Mouse (Mus musculus): ENCODE measurements at regions not wholly inside any gene's neighbourhood (a gene's known extent, or its start where the extent isn't known, plus 50 kb on each side); places are given as distances from the start of the nearest gene placed in this dataset.

GRCm38 (mm10) chr12:56426681-56427246, 81.1 kb upstream of the Mbip start:
- WGBS: 58% methylated on average over 9 of the region's 9 CpGs
- Histone ChIP-seq H3K9me3 (ENCODE audit: low read depth, low read length) (no peaks in the 10 kb centered on the region), H3K27ac (ENCODE audit: low read depth) (peak overlapping the region; percentile 82), H3K4me3 (ENCODE audit: low read depth, low read length) (no peak overlapping the region), H3K9ac (no peak overlapping the region), H3K4me1 (ENCODE audit: insufficient read depth) (no peaks in the 10 kb centered on the region; the same call in 1 of the 2 replicates), H3K4me2 (peak overlapping the region; percentile 52), H3K27me3 (ENCODE audit: insufficient read depth, low read length) (no peaks in the 10 kb centered on the region), H3K36me3 (ENCODE audit: insufficient read depth) (no peaks in the 10 kb centered on the region)
- TF ChIP-seq CTCF (IDR thresholded peaks at IDR 0.05; ENCODE audit: low read depth): no peak
- ATAC-seq (ENCODE audit: insufficient read depth): peak; percentile 83
- DNase-seq: peak; percentile 64

GRCm38 (mm10) chr12:56416106-56416505, 70.4 kb upstream of the Mbip start:
- TF ChIP-seq CTCF (IDR thresholded peaks at IDR 0.05; ENCODE audit: low read depth): no peak
- Histone ChIP-seq H3K4me3 (ENCODE audit: low read depth, low read length) (no peak overlapping the region), H3K4me1 (ENCODE audit: insufficient read depth) (0 out of 2 replicates have a peak, but pooled peaks cover 3% of the 10 kb centered on the region), H3K4me2 (no peak overlapping the region; the same call in 1 of the 2 replicates), H3K27ac (ENCODE audit: low read depth) (peak overlapping the region; percentile 84), H3K36me3 (ENCODE audit: insufficient read depth) (no peaks in the 10 kb centered on the region), H3K9ac (no peak overlapping the region), H3K27me3 (ENCODE audit: insufficient read depth, low read length) (no peaks in the 10 kb centered on the region), H3K9me3 (ENCODE audit: low read depth, low read length) (no peaks in the 10 kb centered on the region)
- no peak for ATAC-seq (ENCODE audit: insufficient read depth)
- peak; percentile 2 for DNase-seq
- 45% methylated on average over 7 of the region's 7 CpGs for WGBS

GRCm38 (mm10) chr12:56414861-56415765, 69.4 kb upstream of the Mbip start:
- no peaks in the 10 kb centered on the region for H3K9me3 ChIP-seq (ENCODE audit: low read depth, low read length)
- peak; percentile 82 for ATAC-seq (ENCODE audit: insufficient read depth)
- WGBS: 59% methylated on average over 8 of the region's 8 CpGs
- 0 out of 2 replicates have a peak, but pooled peaks cover 3% of the 10 kb centered on the region for H3K4me1 ChIP-seq (ENCODE audit: insufficient read depth)
- H3K27me3 ChIP-seq (ENCODE audit: insufficient read depth, low read length): no peaks in the 10 kb centered on the region
- H3K27ac ChIP-seq (ENCODE audit: low read depth): peak overlapping the region; percentile 84
- DNase-seq: peak; percentile 46
- no peak overlapping the region for H3K4me3 ChIP-seq (ENCODE audit: low read depth, low read length)
- no peaks in the 10 kb centered on the region for H3K36me3 ChIP-seq (ENCODE audit: insufficient read depth)
- H3K9ac ChIP-seq: no peak overlapping the region
- H3K4me2 ChIP-seq: no peak overlapping the region
- TF ChIP-seq CTCF (IDR thresholded peaks at IDR 0.05; ENCODE audit: low read depth): no peak

GRCm38 (mm10) chr12:56405658-56406057, 60.0 kb upstream of the Mbip start:
- 65% methylated on average over 5 of the region's 5 CpGs for WGBS
- H3K27ac ChIP-seq (ENCODE audit: low read depth): no peak overlapping the region
- TF ChIP-seq CTCF (IDR thresholded peaks at IDR 0.05; ENCODE audit: low read depth): no peak
- DNase-seq (no peak), ATAC-seq (ENCODE audit: insufficient read depth) (no peak)
- no peaks in the 10 kb centered on the region for H3K36me3 ChIP-seq (ENCODE audit: insufficient read depth)
- no peaks in the 10 kb centered on the region for H3K27me3 ChIP-seq (ENCODE audit: insufficient read depth, low read length)
- H3K4me3 ChIP-seq (ENCODE audit: low read depth, low read length): no peak overlapping the region
- H3K4me2 ChIP-seq: no peak overlapping the region
- no peak overlapping the region for H3K9ac ChIP-seq
- H3K4me1 ChIP-seq (ENCODE audit: insufficient read depth): no peaks in the 10 kb centered on the region
- no peaks in the 10 kb centered on the region for H3K9me3 ChIP-seq (ENCODE audit: low read depth, low read length)

GRCm38 (mm10) chr12:56404833-56405232, 59.1 kb upstream of the Mbip start:
- TF ChIP-seq CTCF (IDR thresholded peaks at IDR 0.05; ENCODE audit: low read depth): peak; percentile 82
- no peaks in the 10 kb centered on the region for H3K9me3 ChIP-seq (ENCODE audit: low read depth, low read length)
- H3K27me3 ChIP-seq (ENCODE audit: insufficient read depth, low read length): no peaks in the 10 kb centered on the region
- H3K36me3 ChIP-seq (ENCODE audit: insufficient read depth): no peaks in the 10 kb centered on the region
- no peak overlapping the region for H3K4me2 ChIP-seq
- H3K9ac ChIP-seq: no peak overlapping the region
- H3K4me3 ChIP-seq (ENCODE audit: low read depth, low read length): no peak overlapping the region
- ATAC-seq (ENCODE audit: insufficient read depth) (peak; percentile 44; the same call in 1 of the 2 replicates), DNase-seq (peak; percentile 86)
- H3K27ac ChIP-seq (ENCODE audit: low read depth): no peak overlapping the region
- 29% methylated on average over 4 of the region's 4 CpGs for WGBS
- H3K4me1 ChIP-seq (ENCODE audit: insufficient read depth): no peaks in the 10 kb centered on the region

GRCm38 (mm10) chr12:56404262-56404661, 58.6 kb upstream of the Mbip start:
- no peaks in the 10 kb centered on the region for H3K27me3 ChIP-seq (ENCODE audit: insufficient read depth, low read length)
- no peak overlapping the region for H3K4me2 ChIP-seq
- TF ChIP-seq CTCF (IDR thresholded peaks at IDR 0.05; ENCODE audit: low read depth): no peak
- no peak for DNase-seq
- WGBS: 77% methylated on average over 2 of the region's 2 CpGs
- H3K9me3 ChIP-seq (ENCODE audit: low read depth, low read length): no peaks in the 10 kb centered on the region
- no peak for ATAC-seq (ENCODE audit: insufficient read depth)
- no peaks in the 10 kb centered on the region for H3K4me1 ChIP-seq (ENCODE audit: insufficient read depth)
- H3K27ac ChIP-seq (ENCODE audit: low read depth): no peak overlapping the region
- no peak overlapping the region for H3K9ac ChIP-seq
- H3K4me3 ChIP-seq (ENCODE audit: low read depth, low read length): no peak overlapping the region
- H3K36me3 ChIP-seq (ENCODE audit: insufficient read depth): no peaks in the 10 kb centered on the region

- no peaks in the 10 kb centered on the region for H3K27me3 ChIP-seq (ENCODE audit: insufficient read depth, low read length)
- WGBS: 70% methylated on average over 6 of the region's 6 CpGs
- H3K4me3 ChIP-seq (ENCODE audit: low read depth, low read length): no peak overlapping the region
- no peak overlapping the region for H3K4me2 ChIP-seq
- H3K9me3 ChIP-seq (ENCODE audit: low read depth, low read length): no peaks in the 10 kb centered on the region
- H3K9ac ChIP-seq: no peak overlapping the region
- ATAC-seq (ENCODE audit: insufficient read depth) (no peak), DNase-seq (no peak)
- H3K4me1 ChIP-seq (ENCODE audit: insufficient read depth): no peaks in the 10 kb centered on the region
- no peaks in the 10 kb centered on the region for H3K36me3 ChIP-seq (ENCODE audit: insufficient read depth)
- no peak overlapping the region for H3K27ac ChIP-seq (ENCODE audit: low read depth)
- no peak for TF ChIP-seq CTCF (IDR thresholded peaks at IDR 0.05; ENCODE audit: low read depth)
Measured at GRCm38 (mm10) chr12:56403626-56404025, 57.9 kb upstream of the Mbip start.

All from lung, embryonic 14.5 days (tissue).